Mouse (Mus musculus): Measurements from ENCODE around the gene Dlg5. TPM values are rescaled to one million over a fixed set of nuclear protein-coding genes. Genes with fewer than 3 reads are reported as not detected.
A peak's percentile ranks its signal among the peaks of the same experiment; 100 is the strongest.

The Dlg5 gene
- polyA plus RNA-seq (2016; fragmentation: Nextera tagmentation; extraction: Ambion mirVana), result 15.0 and 16.5 TPM in 2 replicates

DNA sequence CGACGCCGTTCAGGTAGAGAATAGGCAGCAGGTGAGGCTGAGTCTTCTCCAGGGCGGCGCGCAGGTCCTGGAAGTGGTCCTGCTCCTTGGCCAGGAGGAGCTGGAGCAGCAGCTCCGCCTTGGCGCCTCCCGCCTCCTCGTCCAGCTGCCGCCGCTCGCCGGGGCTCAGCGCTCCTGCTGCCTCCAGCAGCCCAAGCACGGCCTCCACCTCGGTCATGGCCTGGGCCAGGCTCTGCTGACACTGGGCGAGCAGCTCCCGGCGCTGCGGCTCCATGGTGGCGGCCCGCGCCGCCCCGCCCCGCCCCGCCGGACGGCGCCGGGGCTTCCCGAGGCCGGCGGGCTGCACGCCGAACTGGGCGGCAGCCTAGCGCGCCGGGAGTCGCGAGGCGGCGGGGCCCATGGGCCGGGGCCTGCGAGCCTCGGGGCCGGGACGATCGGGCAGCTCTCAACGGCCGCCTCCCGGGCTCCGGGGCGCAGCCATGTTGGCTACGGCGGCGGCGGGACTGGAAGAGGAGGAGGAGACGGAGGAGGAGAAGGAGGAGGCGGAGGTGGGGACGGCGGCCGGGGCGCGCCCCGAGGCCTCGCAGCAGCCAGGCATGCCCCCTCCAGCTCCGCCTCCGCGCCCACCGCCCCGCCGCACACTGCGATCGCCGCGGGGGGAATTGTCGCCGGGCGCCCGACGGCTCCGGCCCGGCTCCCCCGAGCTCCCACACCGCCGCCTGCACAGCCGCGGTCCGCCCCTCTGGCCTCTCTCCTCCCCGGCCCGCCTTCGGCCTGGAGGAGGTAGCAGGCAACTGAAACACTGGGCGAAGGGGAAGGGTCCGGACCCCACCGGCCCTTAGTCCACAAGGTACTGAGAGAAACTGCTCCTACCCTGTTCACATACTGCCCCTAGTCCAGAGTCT is at the start of gene Dlg5:
TSS of gene Dlg5 (minus strand) at position 744 of the 905 bp plus-strand sequence.
- H3K9me3 ChIP-seq, result no peaks in the 10 kb centered on the region
- H3K27me3 ChIP-seq (ENCODE audit: poor library complexity, severe bottlenecking), result peaks cover 19% of the 10 kb centered on the region
- H3K4me1 ChIP-seq, result peaks cover 32% of the 10 kb centered on the region
- peak within 1 kb of the TSS; percentile 97 for H3K27ac ChIP-seq
- under 1% methylated on average over 85 of the region's 98 CpGs for WGBS
- H3K36me3 ChIP-seq (replicated peaks), result peaks cover 24% of the 10 kb centered on the region
- DNase-seq (ENCODE audit: extremely low spot score, low spot score), result peak; percentile 74
- H3K4me3 ChIP-seq, result peak within 1 kb of the TSS; percentile 81

- Histone ChIP-seq H3K27me3 (ENCODE audit: poor library complexity, severe bottlenecking) (no peaks in the 10 kb centered on the region), H3K27ac (no peak overlapping the region), H3K4me3 (no peak overlapping the region), H3K36me3 (replicated peaks) (no peaks in the 10 kb centered on the region), H3K4me1 (no peaks in the 10 kb centered on the region), H3K9me3 (no peaks in the 10 kb centered on the region)
- 84% methylated on average over 5 of the region's 5 CpGs for WGBS
- DNase-seq (ENCODE audit: extremely low spot score, low spot score), result no peak
Measured at GRCm38 (mm10) chr14:24293631-24294030, 47.9 kb upstream of the Dlg5 start.

DNA sequence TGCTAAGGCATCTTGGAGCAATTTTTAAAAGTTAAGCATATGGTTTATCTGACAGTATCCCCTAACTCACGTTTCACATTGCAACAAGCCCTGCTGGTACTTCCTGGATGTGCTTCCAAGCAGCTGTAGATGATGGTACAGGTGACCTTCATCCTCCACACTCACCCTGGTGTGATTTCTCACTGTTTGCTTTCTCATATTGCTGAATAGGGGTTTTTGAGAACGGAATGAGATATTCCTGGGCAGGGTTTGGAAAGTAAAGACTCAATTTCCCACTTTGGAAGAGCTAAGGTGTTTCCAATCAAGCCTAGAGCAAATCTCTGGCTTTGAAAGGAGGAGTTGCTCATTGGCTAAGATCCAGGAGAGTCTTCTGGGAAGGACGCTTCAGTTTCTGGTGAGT is 47.2 kb upstream of the Dlg5 start, which contains the start of gene E330034G19Rik:
TSS of gene E330034G19Rik (plus strand) at position 301 of the 400 bp plus-strand sequence.
- Histone ChIP-seq H3K4me1 (no peaks in the 10 kb centered on the region), H3K27ac (no peak within 1 kb of the TSS), H3K9me3 (no peaks in the 10 kb centered on the region), H3K36me3 (replicated peaks) (no peaks in the 10 kb centered on the region), H3K27me3 (ENCODE audit: poor library complexity, severe bottlenecking) (no peaks in the 10 kb centered on the region), H3K4me3 (no peak within 1 kb of the TSS)
- WGBS, result 61% methylated on average over 3 of the region's 3 CpGs
- no peak for DNase-seq (ENCODE audit: extremely low spot score, low spot score)

DNA sequence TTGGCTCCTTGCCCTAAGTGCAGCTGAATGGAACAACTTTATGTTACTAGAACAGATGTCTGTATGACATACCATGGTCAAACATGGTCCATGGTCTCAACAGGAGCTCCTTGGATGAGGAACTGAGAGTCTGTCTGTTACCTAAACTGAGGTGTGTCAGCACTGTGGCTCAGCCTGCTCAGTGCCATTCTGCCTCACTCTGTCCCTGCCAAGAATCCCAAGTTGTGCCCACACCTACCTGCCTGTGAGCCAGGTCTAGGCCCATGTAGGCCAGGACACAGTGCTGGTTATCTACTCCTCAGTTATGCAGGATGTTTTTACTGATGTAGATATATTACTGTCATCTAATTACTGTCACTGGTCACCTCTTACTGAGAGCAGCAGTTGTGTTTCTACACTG is 45.0 kb upstream of the Dlg5 start:
- Histone ChIP-seq H3K36me3 (replicated peaks) (no peaks in the 10 kb centered on the region), H3K27ac (no peak overlapping the region), H3K27me3 (ENCODE audit: poor library complexity, severe bottlenecking) (no peaks in the 10 kb centered on the region), H3K9me3 (no peaks in the 10 kb centered on the region), H3K4me1 (no peaks in the 10 kb centered on the region), H3K4me3 (no peak overlapping the region)
- no peak for DNase-seq (ENCODE audit: extremely low spot score, low spot score)

- H3K27me3 ChIP-seq (ENCODE audit: poor library complexity, severe bottlenecking), result no peaks in the 10 kb centered on the region
- 52% methylated on average over 4 of the region's 4 CpGs for WGBS
- no peaks in the 10 kb centered on the region for H3K9me3 ChIP-seq
- no peaks in the 10 kb centered on the region for H3K36me3 ChIP-seq (replicated peaks)
- H3K27ac ChIP-seq, result no peak overlapping the region
- DNase-seq (ENCODE audit: extremely low spot score, low spot score), result no peak
- no peak overlapping the region for H3K4me3 ChIP-seq
- H3K4me1 ChIP-seq, result no peaks in the 10 kb centered on the region
Measured at GRCm38 (mm10) chr14:24286136-24286535, 40.4 kb upstream of the Dlg5 start.

DNA sequence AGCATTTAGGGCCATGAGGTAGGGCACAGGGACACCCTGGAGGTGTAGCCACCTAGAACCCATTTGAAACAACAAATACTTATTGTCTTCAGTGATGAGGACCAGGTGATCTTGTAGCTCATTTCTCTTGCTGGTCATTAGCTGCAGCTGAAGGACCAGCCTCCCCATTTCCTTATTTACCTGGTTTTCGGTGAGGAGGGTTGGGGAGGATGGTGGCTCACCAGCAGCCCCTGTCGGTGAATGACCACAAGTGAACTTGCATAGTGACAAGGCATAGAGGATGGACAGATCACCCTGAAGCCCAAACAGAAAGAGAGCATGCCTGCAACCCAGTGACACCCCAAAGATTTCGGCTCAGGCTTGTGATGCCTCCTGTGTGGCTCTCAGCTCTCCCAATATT is 36.6 kb upstream of the Dlg5 start:
- H3K27me3 ChIP-seq (ENCODE audit: poor library complexity, severe bottlenecking), result no peaks in the 10 kb centered on the region
- H3K9me3 ChIP-seq, result no peaks in the 10 kb centered on the region
- DNase-seq (ENCODE audit: extremely low spot score, low spot score), result no peak
- no peaks in the 10 kb centered on the region for H3K36me3 ChIP-seq (replicated peaks)
- 71% methylated on average over 3 of the region's 3 CpGs for WGBS
- no peaks in the 10 kb centered on the region for H3K4me1 ChIP-seq
- H3K4me3 ChIP-seq, result no peak overlapping the region
- no peak overlapping the region for H3K27ac ChIP-seq

- Histone ChIP-seq H3K27ac (no peak overlapping the region), H3K36me3 (replicated peaks) (no peaks in the 10 kb centered on the region), H3K27me3 (ENCODE audit: poor library complexity, severe bottlenecking) (no peaks in the 10 kb centered on the region), H3K4me1 (no peaks in the 10 kb centered on the region), H3K4me3 (no peak overlapping the region), H3K9me3 (no peaks in the 10 kb centered on the region)
- 68% methylated on average over 4 of the region's 4 CpGs for WGBS
- no peak for DNase-seq (ENCODE audit: extremely low spot score, low spot score)
Measured at GRCm38 (mm10) chr14:24281278-24281677, 35.6 kb upstream of the Dlg5 start.

DNA sequence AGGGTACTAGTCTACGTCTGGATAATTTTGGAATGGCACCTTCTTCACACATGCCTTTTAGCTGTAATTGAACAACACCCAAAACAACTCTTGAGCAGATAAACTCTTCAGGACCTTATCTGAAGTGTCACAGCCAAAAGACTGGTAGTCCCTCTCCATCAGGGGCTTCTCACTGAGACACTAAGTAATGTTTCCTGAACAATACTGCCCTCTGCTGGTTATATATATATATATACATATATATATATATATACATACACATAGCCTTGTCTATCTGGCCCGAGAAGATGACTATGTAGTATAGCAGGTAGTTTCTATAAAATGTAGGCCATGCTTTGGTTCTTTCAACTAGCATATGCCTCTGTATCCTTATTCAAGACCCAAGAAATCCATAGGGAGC is 29.8 kb upstream of the Dlg5 start:
- Histone ChIP-seq H3K27me3 (ENCODE audit: poor library complexity, severe bottlenecking) (no peaks in the 10 kb centered on the region), H3K36me3 (replicated peaks) (no peaks in the 10 kb centered on the region), H3K4me3 (no peak overlapping the region), H3K4me1 (no peaks in the 10 kb centered on the region), H3K27ac (no peak overlapping the region), H3K9me3 (no peaks in the 10 kb centered on the region)
- DNase-seq (ENCODE audit: extremely low spot score, low spot score), result no peak
- WGBS, result 57% methylated on average over 2 of the region's 2 CpGs

GRCm38 (mm10) chr14:24273575-24273974 is 27.9 kb upstream of the Dlg5 start:
- 56% methylated on average over 2 of the region's 2 CpGs for WGBS
- H3K27ac ChIP-seq, result no peak overlapping the region
- no peak for DNase-seq (ENCODE audit: extremely low spot score, low spot score)
- no peaks in the 10 kb centered on the region for H3K36me3 ChIP-seq (replicated peaks)
- H3K4me1 ChIP-seq, result peaks cover 6% of the 10 kb centered on the region; the same call in 1 of the 2 replicates
- no peak overlapping the region for H3K4me3 ChIP-seq
- H3K9me3 ChIP-seq, result no peaks in the 10 kb centered on the region
- no peaks in the 10 kb centered on the region for H3K27me3 ChIP-seq (ENCODE audit: poor library complexity, severe bottlenecking)

- 65% methylated on average over 1 of the region's 1 CpGs for WGBS
- H3K4me3 ChIP-seq, result no peak overlapping the region
- DNase-seq (ENCODE audit: extremely low spot score, low spot score), result no peak
- H3K4me1 ChIP-seq, result peaks cover 6% of the 10 kb centered on the region; the same call in 1 of the 2 replicates
- no peaks in the 10 kb centered on the region for H3K27me3 ChIP-seq (ENCODE audit: poor library complexity, severe bottlenecking)
- peak overlapping the region; percentile 3; the same call in 1 of the 2 replicates for H3K27ac ChIP-seq
- no peaks in the 10 kb centered on the region for H3K9me3 ChIP-seq
- H3K36me3 ChIP-seq (replicated peaks), result no peaks in the 10 kb centered on the region
Measured at GRCm38 (mm10) chr14:24269571-24269970, 23.9 kb upstream of the Dlg5 start.

DNA sequence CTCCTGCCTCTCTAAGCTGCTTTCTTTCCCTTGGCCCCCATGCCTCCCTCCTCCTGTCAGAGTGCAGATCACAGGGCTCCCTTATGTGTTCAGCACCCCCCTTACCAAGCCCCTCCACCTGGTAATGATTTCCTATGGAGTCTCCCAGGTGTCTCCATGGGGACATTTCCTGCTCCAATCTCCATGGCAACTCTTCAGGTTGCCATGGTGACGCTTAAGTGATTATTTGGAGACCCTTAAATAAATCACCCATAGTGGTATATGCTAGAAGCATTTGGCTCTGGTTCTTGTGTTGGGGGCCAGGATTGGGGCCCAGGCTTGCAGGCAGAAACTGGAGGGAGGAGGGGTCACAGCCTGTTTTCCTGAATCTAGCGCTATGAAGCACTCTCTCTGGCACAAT is 17.2 kb upstream of the Dlg5 start:
- peak; percentile 30 for DNase-seq (ENCODE audit: extremely low spot score, low spot score)
- 62% methylated on average over 2 of the region's 2 CpGs for WGBS
- Histone ChIP-seq H3K9me3 (no peaks in the 10 kb centered on the region), H3K4me1 (peaks cover 23% of the 10 kb centered on the region), H3K36me3 (replicated peaks) (no peaks in the 10 kb centered on the region), H3K4me3 (no peak overlapping the region), H3K27me3 (ENCODE audit: poor library complexity, severe bottlenecking) (no peaks in the 10 kb centered on the region), H3K27ac (peak overlapping the region; percentile 73)

GRCm38 (mm10) chr14:24262382-24262781 is 16.7 kb upstream of the Dlg5 start:
- peak overlapping the region; percentile 73 for H3K27ac ChIP-seq

DNA sequence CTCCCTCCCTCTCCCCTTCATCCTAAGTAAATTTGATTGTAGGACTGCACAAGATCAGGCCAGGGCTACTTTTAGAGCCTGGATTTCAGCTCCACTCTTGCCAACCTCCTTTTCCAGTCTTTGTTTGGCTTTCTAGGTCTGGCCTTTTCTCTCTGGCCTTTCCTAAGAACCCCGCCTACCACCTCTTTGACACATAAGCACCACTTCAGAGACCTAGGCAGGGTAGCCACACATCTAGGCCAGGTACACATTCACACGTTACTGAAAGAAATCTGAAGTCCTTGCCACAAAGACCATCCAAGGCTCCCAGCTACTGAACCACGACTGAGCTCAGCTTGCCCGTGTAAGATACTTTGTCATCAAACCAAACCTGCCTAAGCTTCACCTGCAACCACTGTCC is 14.7 kb upstream of the Dlg5 start:
- DNase-seq (ENCODE audit: extremely low spot score, low spot score), result no peak
- H3K4me1 ChIP-seq, result peaks cover 23% of the 10 kb centered on the region
- no peak overlapping the region for H3K4me3 ChIP-seq
- peaks cover 9% of the 10 kb centered on the region for H3K27me3 ChIP-seq (ENCODE audit: poor library complexity, severe bottlenecking)
- no peaks in the 10 kb centered on the region for H3K36me3 ChIP-seq (replicated peaks)
- no peak overlapping the region for H3K27ac ChIP-seq
- no peaks in the 10 kb centered on the region for H3K9me3 ChIP-seq
- WGBS, result 71% methylated on average over 4 of the region's 4 CpGs

More at GRCm38 (mm10) chr14:24262382-24262781, 16.7 kb upstream of the Dlg5 start:
- 84% methylated on average over 6 of the region's 6 CpGs for WGBS
- Histone ChIP-seq H3K9me3 (no peaks in the 10 kb centered on the region), H3K4me3 (no peak overlapping the region), H3K36me3 (replicated peaks) (no peaks in the 10 kb centered on the region), H3K27me3 (ENCODE audit: poor library complexity, severe bottlenecking) (no peaks in the 10 kb centered on the region), H3K4me1 (peaks cover 23% of the 10 kb centered on the region)
- DNase-seq (ENCODE audit: extremely low spot score, low spot score), result no peak
